Mouse (Mus musculus): ENCODE data around the gene Tceal8. TPM values are rescaled to one million over a fixed set of nuclear protein-coding genes. Genes with fewer than 3 reads are reported as not detected.
A peak's percentile ranks its signal among the peaks of the same experiment; 100 is the strongest.
"Not testable (repeated sequence)": the region's sequence is repeated elsewhere in the genome, so short reads cannot be mapped to it uniquely, and the experiment has no call there.

Gene Tceal8
- polyA plus RNA-seq, 1 experiment from 2014 or later = 232 TPM

DNA sequence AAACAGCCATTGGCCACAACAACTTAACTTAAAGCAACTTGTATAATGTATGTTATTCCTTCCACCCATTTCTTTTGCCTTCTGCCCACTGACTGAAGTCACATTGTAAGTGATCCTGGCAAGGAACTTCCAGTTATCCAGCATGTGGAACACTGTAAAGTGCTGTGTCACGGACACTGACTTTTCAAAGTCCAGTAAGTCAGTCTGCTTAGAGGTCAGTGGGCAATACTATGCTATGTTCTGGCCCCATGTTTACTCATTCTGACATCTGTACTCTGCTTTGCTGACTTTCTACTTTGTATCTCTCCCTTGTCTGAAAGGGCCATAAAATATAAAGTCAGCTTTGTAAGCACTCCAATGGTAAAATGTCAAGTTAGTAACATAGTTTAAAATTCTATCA is 11.0 kb upstream of the Tceal8 start:
- WGBS = 80% methylated on average over 1 of the region's 1 CpGs
- H3K4me3 ChIP-seq (ENCODE audit: low read length) = no peak overlapping the region
- no peak for ATAC-seq

DNA sequence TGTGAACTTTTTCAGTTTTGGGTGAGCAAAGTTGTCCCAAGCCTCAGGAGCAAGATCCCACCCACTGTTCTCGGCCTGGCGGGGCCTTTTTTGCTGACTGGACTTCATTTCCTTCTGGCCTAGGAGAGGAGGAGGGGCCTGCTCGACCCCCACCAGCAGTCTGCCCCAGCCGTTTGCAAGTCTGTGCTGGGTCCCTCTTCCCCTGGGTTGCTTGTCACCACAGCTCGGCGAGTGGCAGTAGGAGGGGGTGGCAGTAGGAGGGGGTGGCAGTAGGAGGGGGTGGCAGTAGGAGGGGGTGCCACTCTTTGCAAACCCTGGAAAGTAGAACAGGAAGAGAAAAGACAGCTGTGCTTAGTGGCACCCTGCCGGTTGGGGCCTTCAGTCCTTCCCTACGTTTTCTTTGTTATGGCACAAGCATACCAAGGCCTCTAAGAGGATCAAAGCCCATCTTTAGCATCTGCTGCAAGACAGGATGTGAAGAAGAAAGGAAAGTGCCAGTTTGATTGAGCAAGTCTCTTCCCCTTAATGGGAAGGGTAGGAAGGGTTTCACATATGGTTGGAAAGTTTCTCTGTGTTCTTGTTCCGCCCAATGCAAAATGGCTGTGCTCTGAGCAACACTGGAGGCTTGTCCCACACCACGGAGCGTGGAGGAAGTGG is 8.9 kb upstream of the Tceal8 start:
- Histone ChIP-seq H3K9me3 (ENCODE audit: control insufficient read depth, low read length) (no peaks in the 10 kb centered on the region; the same call in 1 of the 2 replicates), H3K9ac (ENCODE audit: low read depth, low read length) (no peak overlapping the region), H3K36me3 (ENCODE audit: control insufficient read depth, insufficient read depth, low read length) (no peaks in the 10 kb centered on the region), H3K27me3 (replicated peaks; ENCODE audit: control insufficient read depth, insufficient read depth, low read length) (no peaks in the 10 kb centered on the region), H3K27ac (ENCODE audit: low read length) (no peak overlapping the region), H3K4me1 (ENCODE audit: control insufficient read depth, insufficient read depth, low read length) (no peaks in the 10 kb centered on the region), H3K4me2 (ENCODE audit: low read depth, low read length) (no peak overlapping the region), H3K4me3 (ENCODE audit: low read length) (no peak overlapping the region)
- WGBS = 40% methylated on average over 11 of the region's 11 CpGs
- no peak for ATAC-seq

More for the DNA sequence above, 11.0 kb upstream of the Tceal8 start:
- Histone ChIP-seq H3K9ac (ENCODE audit: low read depth, low read length) (no peak overlapping the region), H3K4me2 (ENCODE audit: low read depth, low read length) (no peak overlapping the region), H3K27me3 (replicated peaks; ENCODE audit: control insufficient read depth, insufficient read depth, low read length) (no peaks in the 10 kb centered on the region), H3K27ac (ENCODE audit: low read length) (no peak overlapping the region), H3K4me1 (ENCODE audit: control insufficient read depth, insufficient read depth, low read length) (no peaks in the 10 kb centered on the region), H3K9me3 (ENCODE audit: control insufficient read depth, low read length) (no peaks in the 10 kb centered on the region; the same call in 1 of the 2 replicates), H3K36me3 (ENCODE audit: control insufficient read depth, insufficient read depth, low read length) (no peaks in the 10 kb centered on the region)

DNA sequence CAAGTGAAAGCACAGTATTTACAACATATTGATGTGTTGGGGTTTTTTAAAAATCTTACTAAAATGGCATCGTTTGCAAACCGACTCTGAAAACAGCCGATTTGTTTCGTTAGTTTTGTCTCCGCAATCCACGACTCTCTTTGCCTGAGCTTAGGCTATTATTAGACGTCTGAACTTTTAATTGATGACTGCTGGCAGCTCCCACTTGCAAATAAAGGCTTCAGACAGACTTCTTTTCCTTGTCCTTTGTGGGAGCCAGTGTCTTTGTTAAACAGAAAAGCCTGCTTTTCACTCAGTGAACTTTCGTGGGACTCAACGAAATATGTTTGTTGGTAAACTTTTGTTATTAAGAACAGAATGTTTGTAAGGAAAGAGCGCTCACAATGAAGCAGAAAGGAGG is 644 bp upstream of the Tceal8 start:
- Histone ChIP-seq H3K36me3 (ENCODE audit: control insufficient read depth, insufficient read depth, low read length) (no peaks in the 10 kb centered on the region), H3K27me3 (replicated peaks; ENCODE audit: control insufficient read depth, insufficient read depth, low read length) (no peaks in the 10 kb centered on the region), H3K9ac (ENCODE audit: low read depth, low read length) (peak overlapping the region; percentile 40; the same call in 1 of the 2 replicates), H3K4me2 (ENCODE audit: low read depth, low read length) (peak overlapping the region; percentile 47), H3K4me3 (ENCODE audit: low read length) (peak overlapping the region; percentile 31), H3K27ac (ENCODE audit: low read length) (0 out of 2 replicates have a peak overlapping the region, but pooled peaks have one; percentile 28), H3K4me1 (ENCODE audit: control insufficient read depth, insufficient read depth, low read length) (peaks cover 3% of the 10 kb centered on the region; the same call in 1 of the 2 replicates), H3K9me3 (ENCODE audit: control insufficient read depth, low read length) (no peaks in the 10 kb centered on the region)
- no peak for ATAC-seq
- WGBS = 37% methylated on average over 10 of the region's 10 CpGs

DNA sequence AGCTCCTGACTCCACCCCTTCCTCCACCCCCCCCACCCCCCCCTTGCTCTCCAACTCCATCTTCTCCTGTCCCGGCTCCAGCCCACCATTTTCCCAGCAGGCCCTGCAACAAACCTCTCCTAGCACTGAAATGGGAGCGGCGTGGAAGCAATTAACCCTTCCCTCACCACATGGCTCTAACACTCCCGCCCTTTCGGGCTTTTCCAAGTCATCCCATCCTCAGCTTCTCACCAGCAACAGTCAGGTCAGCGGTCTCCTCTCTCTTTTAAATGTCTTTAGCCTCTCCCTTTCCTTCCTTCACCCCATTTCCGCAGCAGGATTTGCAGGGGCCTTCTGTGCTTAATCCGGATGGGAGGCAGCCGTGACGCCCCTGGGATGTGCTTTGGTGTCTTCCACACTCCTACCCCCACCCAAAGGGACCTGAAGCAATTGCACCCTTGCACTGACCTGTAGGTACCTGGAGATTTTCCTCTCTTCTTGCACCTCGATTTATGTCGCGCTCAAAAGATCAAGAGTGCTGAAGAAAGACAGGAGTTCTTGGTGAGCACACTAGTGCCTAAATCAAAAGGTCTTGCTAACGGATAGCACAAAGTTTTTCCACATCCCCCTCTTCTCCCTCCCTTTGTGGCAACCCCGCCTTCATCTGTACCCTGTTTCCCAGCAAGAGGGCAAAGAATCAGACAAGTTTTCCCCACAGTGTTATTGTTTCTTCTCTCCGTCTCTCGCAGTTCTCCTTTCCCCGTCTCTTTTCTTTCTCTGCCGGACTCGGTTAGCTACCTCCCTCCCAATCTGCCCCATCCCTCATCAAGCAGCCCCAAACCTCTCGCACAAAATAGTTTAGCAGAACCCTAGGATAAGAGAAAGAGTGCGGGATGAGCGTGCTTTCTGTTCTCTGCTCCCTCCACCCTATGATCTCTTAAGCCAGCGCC is 689 bp downstream of the Tceal8 start:
- Histone ChIP-seq H3K4me1 (ENCODE audit: control insufficient read depth, insufficient read depth, low read length) (peaks cover 3% of the 10 kb centered on the region), H3K4me3 (ENCODE audit: low read length) (peak overlapping the region; percentile 60), H3K9me3 (ENCODE audit: control insufficient read depth, low read length) (no peaks in the 10 kb centered on the region), H3K4me2 (ENCODE audit: low read depth, low read length) (peak overlapping the region; percentile 51), H3K9ac (ENCODE audit: low read depth, low read length) (peak overlapping the region; percentile 71), H3K36me3 (ENCODE audit: control insufficient read depth, insufficient read depth, low read length) (no peaks in the 10 kb centered on the region), H3K27me3 (replicated peaks; ENCODE audit: control insufficient read depth, insufficient read depth, low read length) (no peaks in the 10 kb centered on the region), H3K27ac (ENCODE audit: low read length) (peak overlapping the region; percentile 90)
- WGBS = 19% methylated on average over 24 of the region's 24 CpGs
- peak; percentile 70 for ATAC-seq

DNA sequence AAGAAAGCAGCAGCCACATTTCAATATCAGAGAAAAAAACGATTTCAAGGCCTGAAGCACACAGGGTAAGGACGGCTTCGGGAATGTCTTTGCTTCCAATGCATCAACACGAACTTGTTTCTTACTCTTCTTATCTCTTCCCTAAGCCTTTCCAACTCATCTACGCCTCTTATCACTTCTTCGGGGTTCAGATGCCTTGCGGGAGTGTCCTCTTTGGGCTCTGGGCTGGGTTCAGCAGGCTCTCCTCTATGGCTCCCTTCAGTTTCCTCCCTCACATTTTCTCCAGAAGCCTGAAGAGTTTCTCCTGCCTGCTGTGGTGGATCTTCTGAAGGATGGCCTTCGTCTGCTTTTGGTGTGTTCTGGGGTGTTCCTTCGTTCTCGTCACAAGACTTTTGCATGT is 1.5 kb downstream of the Tceal8 start:
- Histone ChIP-seq H3K4me1 (ENCODE audit: control insufficient read depth, insufficient read depth, low read length) (peaks cover 3% of the 10 kb centered on the region), H3K4me2 (ENCODE audit: low read depth, low read length) (peak overlapping the region; percentile 51), H3K27me3 (replicated peaks; ENCODE audit: control insufficient read depth, insufficient read depth, low read length) (no peaks in the 10 kb centered on the region), H3K36me3 (ENCODE audit: control insufficient read depth, insufficient read depth, low read length) (no peaks in the 10 kb centered on the region), H3K4me3 (ENCODE audit: low read length) (peak overlapping the region; percentile 60), H3K9ac (ENCODE audit: low read depth, low read length) (peak overlapping the region; percentile 23; the same call in 1 of the 2 replicates), H3K9me3 (ENCODE audit: control insufficient read depth, low read length) (no peaks in the 10 kb centered on the region), H3K27ac (ENCODE audit: low read length) (no peak overlapping the region)
- ATAC-seq = no peak
- WGBS = 42% methylated on average over 10 of the region's 10 CpGs

DNA sequence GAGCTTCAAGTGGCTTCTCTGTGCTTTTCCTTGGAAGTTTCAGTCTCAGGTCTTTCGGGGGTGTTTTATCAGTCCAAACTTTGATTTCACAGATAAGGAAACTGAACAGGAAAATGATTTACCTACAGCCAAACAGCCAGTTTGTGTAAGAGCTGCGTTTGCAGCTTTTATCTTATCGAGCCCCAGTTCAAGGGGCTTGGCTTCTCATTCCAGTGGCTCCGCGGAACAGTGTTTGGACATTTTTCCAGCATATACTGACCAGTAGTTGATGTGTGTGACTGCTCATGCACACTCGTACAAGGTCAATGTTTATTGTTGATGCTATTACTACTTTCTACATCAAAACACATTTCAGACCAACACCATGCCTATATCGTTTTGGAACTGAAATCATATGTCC is 27.9 kb downstream of the Tceal8 start:
- Histone ChIP-seq H3K4me3 (ENCODE audit: low read length) (no peak overlapping the region), H3K9ac (ENCODE audit: low read depth, low read length) (no peak overlapping the region), H3K36me3 (ENCODE audit: control insufficient read depth, insufficient read depth, low read length) (no peaks in the 10 kb centered on the region), H3K27me3 (replicated peaks; ENCODE audit: control insufficient read depth, insufficient read depth, low read length) (no peaks in the 10 kb centered on the region), H3K9me3 (ENCODE audit: control insufficient read depth, low read length) (no peaks in the 10 kb centered on the region), H3K4me2 (ENCODE audit: low read depth, low read length) (no peak overlapping the region), H3K27ac (ENCODE audit: low read length) (no peak overlapping the region), H3K4me1 (ENCODE audit: control insufficient read depth, insufficient read depth, low read length) (no peaks in the 10 kb centered on the region)
- ATAC-seq = peak; percentile 72
- WGBS = 39% methylated on average over 7 of the region's 7 CpGs

DNA sequence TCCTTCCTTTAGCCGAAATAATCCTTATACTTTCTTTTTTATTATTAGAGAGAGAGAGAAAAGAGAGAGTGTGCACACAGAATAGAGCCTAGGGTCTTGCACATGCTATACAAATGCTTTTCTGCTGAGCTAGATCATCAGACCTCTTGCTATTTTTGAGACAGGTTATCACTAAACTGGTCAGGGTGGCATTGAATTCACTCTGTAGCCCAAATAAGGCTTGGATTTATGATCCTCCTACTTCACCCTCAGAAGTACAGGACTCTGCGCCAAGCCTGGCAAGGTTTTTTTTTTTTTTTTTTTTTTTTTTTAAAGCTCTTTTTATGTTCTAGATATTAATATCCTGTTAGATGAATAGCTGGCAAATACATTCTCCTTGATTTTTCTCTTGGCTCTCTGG is 28.4 kb downstream of the Tceal8 start:
- 65% methylated on average over 2 of the region's 2 CpGs for WGBS
- no peak overlapping the region for H3K4me3 ChIP-seq (ENCODE audit: low read length)
- no peaks in the 10 kb centered on the region for H3K27me3 ChIP-seq (replicated peaks; ENCODE audit: control insufficient read depth, insufficient read depth, low read length)
- H3K36me3 ChIP-seq (ENCODE audit: control insufficient read depth, insufficient read depth, low read length) = no peaks in the 10 kb centered on the region
- H3K9ac ChIP-seq (ENCODE audit: low read depth, low read length) = no peak overlapping the region
- H3K4me2 ChIP-seq (ENCODE audit: low read depth, low read length) = no peak overlapping the region
- H3K9me3 ChIP-seq (ENCODE audit: control insufficient read depth, low read length) = no peaks in the 10 kb centered on the region
- no peak for ATAC-seq
- no peak overlapping the region for H3K27ac ChIP-seq (ENCODE audit: low read length)
- no peaks in the 10 kb centered on the region for H3K4me1 ChIP-seq (ENCODE audit: control insufficient read depth, insufficient read depth, low read length)

DNA sequence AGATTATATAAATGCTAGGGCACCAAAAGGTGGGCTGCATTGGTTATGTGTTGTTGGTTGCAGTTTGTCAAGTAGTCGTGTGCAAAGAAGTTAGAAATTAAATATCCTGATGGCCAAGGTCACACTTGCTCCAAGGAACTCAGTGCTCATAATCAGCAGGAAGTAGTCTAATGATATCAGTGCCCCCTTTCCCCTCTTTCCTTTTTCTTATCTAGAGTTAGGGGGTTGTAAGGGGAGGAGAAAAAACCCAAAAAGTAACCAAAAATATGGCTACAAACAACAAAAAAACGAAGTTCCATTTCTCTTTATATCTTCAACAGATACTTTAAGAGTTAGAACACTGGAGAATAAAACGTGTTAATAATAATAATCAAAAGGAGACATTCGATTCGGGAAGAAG is 30.8 kb downstream of the Tceal8 start:
- H3K9ac ChIP-seq (ENCODE audit: low read depth, low read length) = no peak overlapping the region
- H3K4me1 ChIP-seq (ENCODE audit: control insufficient read depth, insufficient read depth, low read length) = no peaks in the 10 kb centered on the region
- H3K27ac ChIP-seq (ENCODE audit: low read length) = no peak overlapping the region
- H3K9me3 ChIP-seq (ENCODE audit: control insufficient read depth, low read length) = no peaks in the 10 kb centered on the region
- H3K4me2 ChIP-seq (ENCODE audit: low read depth, low read length) = no peak overlapping the region
- WGBS = 81% methylated on average over 5 of the region's 5 CpGs
- no peak overlapping the region for H3K4me3 ChIP-seq (ENCODE audit: low read length)
- H3K36me3 ChIP-seq (ENCODE audit: control insufficient read depth, insufficient read depth, low read length) = no peaks in the 10 kb centered on the region
- H3K27me3 ChIP-seq (replicated peaks; ENCODE audit: control insufficient read depth, insufficient read depth, low read length) = no peaks in the 10 kb centered on the region
- ATAC-seq = no peak

DNA sequence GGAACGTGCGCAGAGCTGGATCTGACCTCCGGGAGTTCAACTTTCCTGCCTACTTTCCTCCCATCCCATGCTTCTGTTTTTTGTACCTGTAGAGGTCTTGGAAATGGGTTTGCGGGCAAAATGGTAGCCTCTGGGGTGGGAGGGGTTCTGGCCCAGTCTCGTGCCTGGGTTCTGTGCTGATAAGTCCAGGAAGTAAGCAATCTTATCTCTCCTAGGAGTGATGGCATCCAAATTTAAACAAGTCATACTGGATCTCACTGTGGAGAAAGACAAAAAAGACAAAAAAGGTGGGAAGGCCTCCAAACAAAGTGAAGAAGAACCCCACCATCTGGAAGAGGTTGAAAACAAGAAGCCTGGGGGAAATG is 32.5 kb downstream of the Tceal8 start:
- Histone ChIP-seq H3K9ac (ENCODE audit: low read depth, low read length) (0 out of 2 replicates have a peak overlapping the region, but pooled peaks have one; percentile 45), H3K4me3 (ENCODE audit: low read length) (peak overlapping the region; percentile 42), H3K4me2 (ENCODE audit: low read depth, low read length) (peak overlapping the region; percentile 35)
- ATAC-seq; H3K4me1 ChIP-seq (ENCODE audit: control insufficient read depth, insufficient read depth, low read length); H3K27me3 ChIP-seq (replicated peaks; ENCODE audit: control insufficient read depth, insufficient read depth, low read length); H3K36me3 ChIP-seq (ENCODE audit: control insufficient read depth, insufficient read depth, low read length); H3K27ac ChIP-seq (ENCODE audit: low read length); H3K9me3 ChIP-seq (ENCODE audit: control insufficient read depth, low read length): not testable (repeated sequence)
- WGBS = 23% methylated on average over 5 of the region's 5 CpGs
